Mouse (Mus musculus): ENCODE measurements around the gene Grwd1. TPM values are rescaled to one million over a fixed set of nuclear protein-coding genes. Genes with fewer than 3 reads are reported as not detected.
A peak's percentile ranks its signal among the peaks of the same experiment; 100 is the strongest.

Gene Grwd1
- polyA plus RNA-seq, 1 experiment from 2014 or later: 38.1 TPM

DNA sequence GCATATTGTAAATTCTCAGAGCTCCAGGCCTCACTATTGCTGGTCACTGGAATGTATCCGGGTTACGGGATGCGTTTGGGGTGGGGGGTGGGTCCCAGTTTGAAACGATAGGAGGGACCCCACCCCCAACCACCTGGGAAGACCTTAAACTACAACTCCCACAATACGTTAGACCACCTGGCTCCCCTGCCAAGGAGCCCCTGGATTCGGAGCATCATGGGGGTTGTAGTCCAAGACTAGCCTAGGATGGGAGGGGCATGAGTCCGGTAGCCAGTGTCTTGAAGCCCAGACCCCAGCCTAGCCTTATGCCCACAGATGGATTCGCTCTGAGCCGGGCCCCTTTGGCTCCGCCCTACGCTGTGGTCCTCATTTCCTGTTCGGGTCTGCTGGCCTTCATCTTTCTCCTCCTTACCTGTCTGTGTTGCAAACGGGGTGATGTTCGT, 44.6 kb downstream of the Grwd1 start:
- H3K4me1 ChIP-seq (ENCODE audit: control insufficient read depth, insufficient read depth, low read length): peaks cover 12% of the 10 kb centered on the region
- no peak overlapping the region; the same call in 1 of the 2 replicates for H3K9ac ChIP-seq (ENCODE audit: low read length)
- peak overlapping the region; percentile 59 for H3K4me2 ChIP-seq (ENCODE audit: low read depth, low read length)
- H3K27me3 ChIP-seq (ENCODE audit: control insufficient read depth, insufficient read depth, low read length): peaks cover 41% of the 10 kb centered on the region
- no peak overlapping the region for H3K27ac ChIP-seq (ENCODE audit: low read length)
- peak overlapping the region; percentile 42 for H3K4me3 ChIP-seq (ENCODE audit: low read length)
- ATAC-seq (replicated peaks; ENCODE audit: extremely low read depth, insufficient read depth, low FRiP score): no peak
- H3K9me3 ChIP-seq (replicated peaks; ENCODE audit: control insufficient read depth, low read length): no peaks in the 10 kb centered on the region
- no peaks in the 10 kb centered on the region for H3K36me3 ChIP-seq (ENCODE audit: control insufficient read depth, insufficient read depth)
- WGBS: under 1% methylated on average over 14 of the region's 14 CpGs

DNA sequence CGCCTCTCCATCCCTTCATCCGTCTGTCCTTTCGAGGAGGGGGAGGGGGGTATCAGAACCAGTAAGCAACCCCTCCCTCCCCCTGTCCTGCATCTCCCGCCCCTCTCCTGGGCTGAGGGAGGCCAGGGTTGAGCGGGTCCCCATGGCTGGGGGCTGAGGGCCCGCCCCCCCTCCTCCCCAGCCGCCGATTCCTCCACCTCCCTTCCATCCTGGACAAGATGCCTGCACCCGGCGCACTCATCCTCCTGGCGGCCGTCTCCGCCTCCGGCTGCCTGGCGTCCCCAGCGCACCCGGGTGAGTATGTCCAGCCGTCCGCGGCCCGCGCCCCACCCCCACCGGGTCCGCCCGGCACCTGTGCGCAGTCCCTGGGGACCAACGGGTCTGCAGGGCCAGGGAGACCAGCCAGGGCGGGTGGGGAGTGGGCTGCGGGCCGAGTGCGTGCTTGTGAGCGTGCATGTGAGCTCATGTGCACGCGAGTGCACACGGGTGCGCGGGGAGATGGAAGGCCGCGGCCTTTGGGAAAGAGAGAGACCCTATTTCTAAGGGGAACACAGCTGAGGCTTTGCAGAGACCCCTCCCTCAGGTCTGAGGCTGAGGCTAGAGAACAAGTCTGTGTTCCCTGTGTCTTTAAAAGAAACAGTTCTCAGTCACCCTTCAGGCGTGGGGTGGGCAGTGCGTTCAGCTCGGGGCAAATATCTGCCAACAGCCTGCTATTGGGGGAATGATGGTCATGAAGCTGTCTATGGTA, 45.2 kb downstream of the Grwd1 start:
- 1% methylated on average over 38 of the region's 42 CpGs for WGBS
- Histone ChIP-seq H3K9me3 (replicated peaks; ENCODE audit: control insufficient read depth, low read length) (no peaks in the 10 kb centered on the region), H3K4me3 (ENCODE audit: low read length) (peak overlapping the region; percentile 42), H3K36me3 (ENCODE audit: control insufficient read depth, insufficient read depth) (no peaks in the 10 kb centered on the region), H3K9ac (ENCODE audit: low read length) (peak overlapping the region; percentile 37), H3K27me3 (ENCODE audit: control insufficient read depth, insufficient read depth, low read length) (peaks cover 41% of the 10 kb centered on the region), H3K4me2 (ENCODE audit: low read depth, low read length) (peak overlapping the region; percentile 59), H3K27ac (ENCODE audit: low read length) (no peak overlapping the region), H3K4me1 (ENCODE audit: control insufficient read depth, insufficient read depth, low read length) (peaks cover 9% of the 10 kb centered on the region)
- ATAC-seq (replicated peaks; ENCODE audit: extremely low read depth, insufficient read depth, low FRiP score): no peak

DNA sequence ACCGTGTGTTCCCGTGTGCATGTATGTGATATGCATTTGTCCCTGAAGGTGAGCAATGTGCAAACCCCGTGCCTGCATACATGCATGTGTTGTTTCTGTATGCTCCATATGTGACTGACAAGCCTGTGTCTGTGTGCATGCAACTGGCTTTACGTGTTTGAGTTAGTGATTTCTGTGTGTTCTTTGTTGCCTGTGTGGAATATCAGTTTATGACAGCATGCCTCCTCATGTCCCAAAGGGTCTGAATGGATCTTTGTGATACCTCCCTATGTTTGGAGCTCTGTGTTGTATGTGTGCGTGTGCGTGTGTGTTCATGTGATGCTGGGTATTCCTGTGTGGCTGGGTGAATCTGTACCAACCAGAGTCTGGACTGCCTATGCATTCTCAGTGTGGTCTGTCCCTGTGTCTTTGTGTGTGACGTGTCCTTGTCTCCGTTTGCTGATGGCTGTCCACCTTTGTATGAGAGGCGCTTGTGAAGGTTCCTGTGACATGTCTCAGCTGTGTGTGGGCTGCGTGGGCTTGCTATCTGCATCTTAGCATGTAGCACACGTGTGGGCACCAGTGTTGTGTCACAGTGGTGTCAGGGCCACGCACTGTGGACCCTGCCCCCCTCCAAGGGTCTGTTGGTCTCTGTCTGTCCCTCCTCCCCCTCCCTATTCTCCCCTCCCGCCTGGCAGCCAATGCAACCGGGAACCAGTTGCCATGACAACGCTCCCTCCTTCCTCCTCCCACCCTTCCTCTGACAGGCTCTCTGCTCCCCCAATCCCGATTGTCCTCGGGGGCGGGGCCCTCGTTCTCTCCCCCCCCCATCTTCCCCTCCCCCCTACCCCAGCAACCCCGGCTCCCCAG, 46.0 kb downstream of the Grwd1 start, which contains the start of gene Sult2b1:
TSS of gene Sult2b1 (minus strand) at position 146 of the 849 bp plus-strand sequence.
- WGBS: 23% methylated on average over 20 of the region's 20 CpGs
- Histone ChIP-seq H3K4me3 (ENCODE audit: low read length) (peak within 1 kb of the TSS; percentile 56), H3K27me3 (ENCODE audit: control insufficient read depth, insufficient read depth, low read length) (peaks cover 41% of the 10 kb centered on the region), H3K4me1 (ENCODE audit: control insufficient read depth, insufficient read depth, low read length) (peaks cover 8% of the 10 kb centered on the region), H3K36me3 (ENCODE audit: control insufficient read depth, insufficient read depth) (no peaks in the 10 kb centered on the region), H3K27ac (ENCODE audit: low read length) (no peak within 1 kb of the TSS), H3K9ac (ENCODE audit: low read length) (peak within 1 kb of the TSS; percentile 75), H3K4me2 (ENCODE audit: low read depth, low read length) (peak within 1 kb of the TSS; percentile 92), H3K9me3 (replicated peaks; ENCODE audit: control insufficient read depth, low read length) (no peaks in the 10 kb centered on the region)
- ATAC-seq (replicated peaks; ENCODE audit: extremely low read depth, insufficient read depth, low FRiP score): no peak

DNA sequence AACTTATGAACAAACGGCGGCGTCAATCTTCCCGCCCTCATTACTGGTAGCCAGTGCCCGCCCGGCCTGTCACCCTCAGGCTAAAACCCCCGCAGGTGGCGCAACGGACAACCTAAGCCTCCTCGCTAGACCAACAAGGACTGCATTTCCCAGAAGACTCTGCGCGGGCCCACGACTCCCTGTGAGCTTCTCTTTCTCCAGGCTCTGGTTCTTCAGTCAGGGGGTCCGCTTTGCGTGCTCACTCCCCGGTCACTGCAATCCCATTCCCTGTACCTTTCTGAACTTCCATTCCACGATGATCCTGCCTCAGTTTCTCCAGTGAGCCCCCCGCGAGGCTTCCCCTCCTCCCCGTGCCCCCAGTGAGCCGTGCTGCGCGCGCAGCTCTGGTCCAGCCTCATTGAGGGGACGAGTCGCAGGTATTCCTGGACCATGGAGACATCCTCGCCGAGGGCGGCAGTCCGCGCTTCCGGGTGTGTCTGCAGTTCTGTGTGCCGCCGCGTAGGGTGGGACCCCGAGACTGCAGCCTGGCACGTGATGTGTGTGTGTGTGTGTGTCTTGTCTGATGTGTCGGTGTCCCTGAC, 47.1 kb downstream of the Grwd1 start, which contains the start of gene Lmtk3:
TSS of gene Lmtk3 (plus strand) at position 228 of the 581 bp plus-strand sequence.
- ATAC-seq (replicated peaks; ENCODE audit: extremely low read depth, insufficient read depth, low FRiP score): peak; percentile 70
- no peak within 1 kb of the TSS for H3K27ac ChIP-seq (ENCODE audit: low read length)
- peak within 1 kb of the TSS; percentile 56 for H3K4me3 ChIP-seq (ENCODE audit: low read length)
- peaks cover 8% of the 10 kb centered on the region for H3K4me1 ChIP-seq (ENCODE audit: control insufficient read depth, insufficient read depth, low read length)
- H3K9ac ChIP-seq (ENCODE audit: low read length): peak within 1 kb of the TSS; percentile 75
- H3K36me3 ChIP-seq (ENCODE audit: control insufficient read depth, insufficient read depth): no peaks in the 10 kb centered on the region
- peaks cover 41% of the 10 kb centered on the region for H3K27me3 ChIP-seq (ENCODE audit: control insufficient read depth, insufficient read depth, low read length)
- no peaks in the 10 kb centered on the region for H3K9me3 ChIP-seq (replicated peaks; ENCODE audit: control insufficient read depth, low read length)
- 1% methylated on average over 38 of the region's 38 CpGs for WGBS
- peak within 1 kb of the TSS; percentile 92 for H3K4me2 ChIP-seq (ENCODE audit: low read depth, low read length)

DNA sequence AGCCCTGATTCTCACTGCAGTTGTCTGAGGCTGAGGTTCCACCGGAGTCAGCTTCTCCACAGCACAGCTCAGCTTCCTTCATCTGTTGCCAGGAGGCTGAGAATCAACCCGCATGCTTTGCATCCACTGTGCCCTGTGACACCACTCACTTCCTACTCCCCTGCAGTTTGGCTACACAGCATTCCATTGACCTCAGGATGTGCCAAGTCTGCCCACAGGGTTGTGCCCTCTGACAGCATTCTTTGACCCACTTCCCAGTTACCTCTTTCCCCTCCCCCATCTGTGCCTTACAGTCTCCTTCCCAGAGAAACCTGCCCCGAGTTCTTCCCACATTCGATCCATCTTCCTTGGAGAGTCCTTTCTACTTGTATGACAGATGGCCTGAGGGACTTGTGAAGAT, 48.5 kb downstream of the Grwd1 start:
- Histone ChIP-seq H3K9ac (ENCODE audit: low read length) (no peak overlapping the region), H3K27me3 (ENCODE audit: control insufficient read depth, insufficient read depth, low read length) (peaks cover 38% of the 10 kb centered on the region), H3K27ac (ENCODE audit: low read length) (no peak overlapping the region), H3K36me3 (ENCODE audit: control insufficient read depth, insufficient read depth) (no peaks in the 10 kb centered on the region), H3K4me1 (ENCODE audit: control insufficient read depth, insufficient read depth, low read length) (peaks cover 8% of the 10 kb centered on the region), H3K9me3 (replicated peaks; ENCODE audit: control insufficient read depth, low read length) (no peaks in the 10 kb centered on the region), H3K4me3 (ENCODE audit: low read length) (no peak overlapping the region), H3K4me2 (ENCODE audit: low read depth, low read length) (no peak overlapping the region)
- WGBS: 46% methylated on average over 4 of the region's 4 CpGs
- ATAC-seq (replicated peaks; ENCODE audit: extremely low read depth, insufficient read depth, low FRiP score): no peak

DNA sequence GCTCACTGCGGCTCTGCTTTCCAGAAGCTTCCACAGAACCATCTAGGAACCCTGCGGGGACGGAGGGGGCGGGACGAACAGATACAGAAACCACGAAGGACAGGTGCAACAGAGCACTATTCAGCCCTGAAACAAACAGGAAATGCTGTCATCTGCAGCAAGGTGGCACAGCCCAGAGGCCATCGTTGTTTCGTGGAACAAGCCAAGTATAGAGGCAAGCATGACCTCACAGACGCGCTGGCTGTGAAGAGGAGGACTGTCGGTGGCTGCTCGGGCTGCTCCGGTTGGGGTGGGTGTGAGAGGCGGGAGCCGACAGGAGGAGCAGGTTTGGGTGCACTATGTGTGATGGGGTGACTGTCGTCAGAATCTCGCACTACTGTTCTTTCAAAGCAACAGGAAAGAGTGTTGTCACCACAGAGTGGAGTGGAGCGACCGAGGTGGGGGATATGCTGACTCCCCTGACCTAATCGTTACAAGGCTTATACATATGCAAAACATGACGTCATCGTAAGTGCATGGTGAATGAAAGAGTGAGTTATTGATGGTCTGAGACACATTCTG, 51.6 kb downstream of the Grwd1 start:
- Histone ChIP-seq H3K36me3 (ENCODE audit: control insufficient read depth, insufficient read depth) (no peaks in the 10 kb centered on the region), H3K4me2 (ENCODE audit: low read depth, low read length) (peak overlapping the region; percentile 43), H3K9ac (ENCODE audit: low read length) (peak overlapping the region; percentile 10; the same call in 1 of the 2 replicates), H3K9me3 (replicated peaks; ENCODE audit: control insufficient read depth, low read length) (no peaks in the 10 kb centered on the region), H3K27ac (ENCODE audit: low read length) (no peak overlapping the region), H3K4me1 (ENCODE audit: control insufficient read depth, insufficient read depth, low read length) (peaks cover 5% of the 10 kb centered on the region), H3K4me3 (ENCODE audit: low read length) (peak overlapping the region; percentile 2; the same call in 1 of the 2 replicates), H3K27me3 (ENCODE audit: control insufficient read depth, insufficient read depth, low read length) (peaks cover 10% of the 10 kb centered on the region)
- peak; percentile 29 for ATAC-seq (replicated peaks; ENCODE audit: extremely low read depth, insufficient read depth, low FRiP score)
- WGBS: 15% methylated on average over 22 of the region's 22 CpGs

DNA sequence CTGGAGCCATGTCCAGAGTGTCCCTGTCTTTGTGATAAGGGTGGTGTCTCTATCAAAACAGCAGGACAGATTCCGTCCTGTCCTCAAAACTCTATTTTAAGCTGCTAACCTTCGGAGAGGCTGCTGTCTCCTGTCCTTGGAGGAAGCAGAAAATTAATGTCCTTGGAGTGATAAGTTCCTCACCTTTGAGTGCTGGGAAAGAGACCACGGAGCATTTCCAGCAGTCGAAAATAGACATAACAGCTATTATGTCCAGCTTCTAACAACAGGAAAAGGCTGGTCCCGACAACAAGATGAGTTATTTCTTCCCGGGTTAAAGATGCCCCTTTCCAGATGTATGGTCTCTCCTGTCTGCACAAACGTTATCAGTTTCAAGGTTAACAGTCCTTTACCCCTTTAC, 55.5 kb downstream of the Grwd1 start:
- no peak overlapping the region for H3K27ac ChIP-seq (ENCODE audit: low read length)
- H3K27me3 ChIP-seq (ENCODE audit: control insufficient read depth, insufficient read depth, low read length): 0 out of 2 replicates have a peak, but pooled peaks cover 3% of the 10 kb centered on the region
- WGBS: 51% methylated on average over 7 of the region's 7 CpGs
- H3K9ac ChIP-seq (ENCODE audit: low read length): no peak overlapping the region
- no peak overlapping the region for H3K4me2 ChIP-seq (ENCODE audit: low read depth, low read length)
- no peaks in the 10 kb centered on the region for H3K9me3 ChIP-seq (replicated peaks; ENCODE audit: control insufficient read depth, low read length)
- ATAC-seq (replicated peaks; ENCODE audit: extremely low read depth, insufficient read depth, low FRiP score): no peak
- no peaks in the 10 kb centered on the region for H3K36me3 ChIP-seq (ENCODE audit: control insufficient read depth, insufficient read depth)
- H3K4me1 ChIP-seq (ENCODE audit: control insufficient read depth, insufficient read depth, low read length): no peaks in the 10 kb centered on the region
- H3K4me3 ChIP-seq (ENCODE audit: low read length): no peak overlapping the region

Data from heart, embryonic 16.5 days (tissue).